Mouse (Mus musculus) thymus, adult 2 months (tissue): ENCODE results near the gene Ssx2ip. TPM values are rescaled to one million over a fixed set of nuclear protein-coding genes. Genes with fewer than 3 reads are reported as not detected.

Experiments
- DNase-seq: peaks from one replicate; pipeline ENCODE4 v3.0.0; 2021
- H3K27ac ChIP-seq: fragments of 200-500 bp; 2 replicates; pipeline ENCODE4 v1.5.1; 2012; ENCODE audit warnings: low read length, control low read depth; ENCODE audit not compliant: control insufficient read depth, insufficient read depth
- H3K27me3 ChIP-seq: fragments of 200-500 bp; 2 replicates; pipeline ENCODE4 v1.6.1; 2012; ENCODE audit warnings: mild to moderate bottlenecking, low read length, moderate library complexity, mixed read lengths; ENCODE audit not compliant: control insufficient read depth, insufficient read depth
- H3K36me3 ChIP-seq: fragments of 200-500 bp; 2 replicates; pipeline ENCODE4 v1.6.1; 2012; ENCODE audit warnings: mild to moderate bottlenecking, low read length, moderate library complexity; ENCODE audit not compliant: control insufficient read depth, insufficient read depth
- H3K4me1 ChIP-seq: fragments of 200-500 bp; replicated peaks from 2 replicates; pipeline ENCODE4 v1.6.1; 2012; ENCODE audit warnings: low read length; ENCODE audit not compliant: control insufficient read depth, insufficient read depth
- H3K4me3 ChIP-seq: fragments of 200-500 bp; 2 replicates; pipeline ENCODE4 v1.5.1; 2012; ENCODE audit warnings: mild to moderate bottlenecking, low read length, control low read depth, moderate library complexity; ENCODE audit not compliant: control insufficient read depth, insufficient read depth
- CTCF ChIP-seq: fragments of 200-500 bp; IDR thresholded peaks from 2 replicates; pipeline ENCODE4 v1.5.1; 2012; ENCODE audit warnings: mild to moderate bottlenecking, control low read depth, low read length, moderate library complexity, borderline replicate concordance; ENCODE audit not compliant: control insufficient read depth, poor library complexity, insufficient read depth; ENCODE audit errors: extremely low read depth
- POLR2A ChIP-seq: fragments of 200-500 bp; IDR thresholded peaks from 2 replicates; pipeline ENCODE4 v1.6.1; 2012; ENCODE audit warnings: mild to moderate bottlenecking, low read length, control low read depth, moderate library complexity; ENCODE audit not compliant: control insufficient read depth, poor library complexity, insufficient read depth; ENCODE audit errors: extremely low read depth
- WGBS: fragments of 180-500 bp; shearing (Covaris S2); methylation state at CpG from one replicate; pipeline ENCODE4 v1.1.7; 2018; 5-methylcytosine and 5-hydroxymethylcytosine counted together
- polyA plus RNA-seq: library from polyadenylated mRNA; depleted of rRNA; stranded (reverse); fragments of >200 nt; gene quantifications from 2 replicates; pipeline ENCODE4 v1.2.3, GENCODE M21; 2012

The Ssx2ip gene
- polyA plus RNA-seq, 1 experiment: 5.4 TPM

- H3K27me3 ChIP-seq: no peaks in the 10 kb centered on the region
- H3K36me3 ChIP-seq: no peaks in the 10 kb centered on the region
- WGBS: 94% methylated on average over 9 of the region's 9 CpGs
- DNase-seq: no peak
- TF ChIP-seq CTCF (no peak), POLR2A (no peak)
- no peak overlapping the region for H3K27ac ChIP-seq
- H3K4me1 ChIP-seq: 0 out of 2 replicates have a peak, but pooled peaks cover 2% of the 10 kb centered on the region
- no peak overlapping the region for H3K4me3 ChIP-seq
Observed at GRCm38 (mm10) chr3:146381471-146381870, 23.0 kb upstream of the Ssx2ip start.

DNA sequence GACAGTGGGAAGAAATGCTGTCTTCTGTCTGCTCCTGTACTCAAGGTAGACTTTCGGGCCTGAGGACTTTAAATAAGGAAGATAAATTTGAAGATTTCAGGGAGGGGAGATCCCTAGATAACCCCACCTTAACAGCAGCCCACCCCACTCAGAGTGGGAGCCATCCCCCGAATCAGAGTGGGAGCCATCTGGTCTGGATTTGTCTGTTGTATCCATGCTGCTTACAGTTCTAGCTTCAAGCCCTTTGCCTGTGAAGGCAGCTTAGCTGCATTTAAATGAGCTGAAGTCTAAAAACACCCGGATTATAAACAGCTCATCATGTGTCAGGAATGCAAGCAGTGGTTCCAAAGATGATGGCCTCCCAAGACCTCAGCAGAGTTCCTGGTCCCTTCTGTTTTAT lies 17.6 kb upstream of the Ssx2ip start:
- TF ChIP-seq CTCF (no peak), POLR2A (no peak)
- no peaks in the 10 kb centered on the region for H3K36me3 ChIP-seq
- WGBS: 84% methylated on average over 3 of the region's 3 CpGs
- H3K4me1 ChIP-seq: 0 out of 2 replicates have a peak, but pooled peaks cover 5% of the 10 kb centered on the region
- DNase-seq: no peak
- H3K27me3 ChIP-seq: no peaks in the 10 kb centered on the region
- H3K4me3 ChIP-seq: no peak overlapping the region
- no peak overlapping the region for H3K27ac ChIP-seq

DNA sequence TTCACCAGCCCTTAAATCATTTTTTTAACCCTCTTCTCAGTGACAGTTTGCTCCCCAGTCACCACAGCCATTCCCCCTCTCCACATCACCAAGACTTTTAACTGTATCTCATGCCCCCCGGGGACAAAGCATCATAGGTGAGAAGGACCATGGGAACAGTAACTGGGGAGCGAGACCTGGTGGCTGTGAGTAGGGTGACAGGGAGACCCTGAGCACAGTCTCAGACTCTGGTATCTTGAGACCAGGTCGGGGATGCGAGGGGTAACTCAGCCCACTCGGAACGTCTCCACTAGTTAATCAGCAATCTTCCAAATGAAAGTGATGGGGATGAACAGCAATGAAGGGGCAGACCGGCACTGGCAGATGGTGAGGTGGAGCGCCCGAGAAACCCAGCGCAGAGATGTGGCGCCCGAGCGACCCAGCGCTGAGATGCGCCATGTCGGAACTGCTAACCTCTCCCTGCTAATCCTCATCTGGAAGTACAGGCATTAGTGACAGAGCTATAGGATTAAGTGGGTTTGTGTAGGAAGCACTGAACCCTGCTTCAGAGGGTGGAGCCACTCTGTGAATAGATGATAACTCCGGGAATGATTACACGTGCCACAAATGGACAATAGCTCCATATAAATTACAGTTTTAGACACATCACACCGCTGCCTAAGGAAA lies 11.7 kb upstream of the Ssx2ip start:
- Histone ChIP-seq H3K27ac (no peak overlapping the region), H3K4me3 (no peak overlapping the region), H3K36me3 (no peaks in the 10 kb centered on the region), H3K4me1 (0 out of 2 replicates have a peak, but pooled peaks cover 3% of the 10 kb centered on the region), H3K27me3 (no peaks in the 10 kb centered on the region)
- WGBS: 88% methylated on average over 19 of the region's 19 CpGs
- no peak for DNase-seq
- TF ChIP-seq CTCF: no peak
- no peak for TF ChIP-seq POLR2A

DNA sequence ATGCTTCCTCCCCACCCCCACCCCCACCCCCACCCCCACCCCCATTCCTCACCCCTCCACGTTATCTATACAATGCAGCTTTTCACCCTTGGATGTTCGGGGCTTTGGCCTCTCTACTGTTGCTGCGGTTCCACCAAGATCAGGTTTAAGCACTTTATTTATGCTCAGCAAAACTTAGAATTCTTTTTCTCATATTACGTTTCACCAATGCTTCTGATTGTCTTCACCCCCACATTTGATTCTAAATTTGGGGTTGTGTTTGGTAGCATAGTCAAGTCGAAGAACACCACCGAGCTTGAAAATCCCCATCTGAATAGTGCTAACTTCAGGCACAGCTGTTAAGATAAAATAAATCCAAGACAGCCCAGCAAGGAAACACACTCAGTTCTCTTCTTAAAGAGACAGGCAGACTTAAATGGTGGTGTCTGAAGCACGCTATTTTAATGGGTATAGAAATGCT lies 10.8 kb upstream of the Ssx2ip start:
- no peak overlapping the region for H3K27ac ChIP-seq
- no peak for DNase-seq
- TF ChIP-seq POLR2A: no peak
- no peak for TF ChIP-seq CTCF
- H3K4me1 ChIP-seq: 0 out of 2 replicates have a peak, but pooled peaks cover 3% of the 10 kb centered on the region
- WGBS: 46% methylated on average over 7 of the region's 7 CpGs
- H3K27me3 ChIP-seq: no peaks in the 10 kb centered on the region
- no peak overlapping the region for H3K4me3 ChIP-seq
- no peaks in the 10 kb centered on the region for H3K36me3 ChIP-seq

DNA sequence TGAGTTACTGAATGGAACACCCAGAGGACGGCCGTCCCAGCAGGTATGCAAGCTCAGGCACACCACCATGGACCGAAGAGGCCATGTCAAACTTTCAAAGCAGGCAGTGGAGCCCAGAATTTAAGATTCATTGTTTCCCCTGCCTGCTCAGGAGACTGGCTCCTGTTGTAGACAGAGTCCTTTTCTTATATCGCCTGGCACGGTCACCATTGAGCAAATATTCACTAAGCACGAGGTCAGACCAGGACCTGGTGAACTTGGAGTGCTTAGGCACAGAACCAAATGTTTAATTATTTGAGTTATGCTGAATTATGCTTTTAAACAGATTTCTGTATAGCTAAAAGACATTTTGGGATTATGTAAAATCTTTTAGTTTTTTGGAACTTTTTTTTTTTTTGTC lies 8.2 kb upstream of the Ssx2ip start:
- TF ChIP-seq CTCF (no peak), POLR2A (no peak)
- Histone ChIP-seq H3K4me1 (no peaks in the 10 kb centered on the region), H3K27me3 (no peaks in the 10 kb centered on the region), H3K4me3 (no peak overlapping the region), H3K36me3 (no peaks in the 10 kb centered on the region), H3K27ac (no peak overlapping the region)
- 92% methylated on average over 6 of the region's 6 CpGs for WGBS
- DNase-seq: no peak

GRCm38 (mm10) chr3:146396934-146397333 lies 7.5 kb upstream of the Ssx2ip start:
- DNase-seq: no peak
- TF ChIP-seq POLR2A: no peak
- no peak for TF ChIP-seq CTCF
- H3K4me3 ChIP-seq: no peak overlapping the region
- H3K4me1 ChIP-seq: no peaks in the 10 kb centered on the region
- WGBS: 93% methylated on average over 1 of the region's 1 CpGs
- H3K27ac ChIP-seq: no peak overlapping the region
- no peaks in the 10 kb centered on the region for H3K36me3 ChIP-seq
- H3K27me3 ChIP-seq: no peaks in the 10 kb centered on the region
